Mouse (Mus musculus): ENCODE results near the gene Fam219a. TPM values are rescaled to one million over a fixed set of nuclear protein-coding genes. Genes with fewer than 3 reads are reported as not detected.

Gene Fam219a
- polyA plus RNA-seq, 1 experiment = 147 TPM

GRCm38 (mm10) chr4:41568239-41568638 is 1.1 kb downstream of the Fam219a start:
- Histone ChIP-seq H3K4me3 (replicated peaks; ENCODE audit: insufficient read depth, low read depth, low read length) (peak overlapping the region; percentile 75), H3K27me3 (ENCODE audit: control insufficient read depth, insufficient read depth, low read length) (no peaks in the 10 kb centered on the region), H3K27ac (ENCODE audit: insufficient read depth, low read length) (peak overlapping the region; percentile 76), H3K4me1 (ENCODE audit: control insufficient read depth, insufficient read depth, low read length) (peaks cover 15% of the 10 kb centered on the region)
- under 1% methylated on average over 19 of the region's 19 CpGs for WGBS
- DNase-seq = peak; percentile 78 to 82
- TF ChIP-seq CTCF (IDR thresholded peaks at IDR 0.05; ENCODE audit: borderline replicate concordance, insufficient read depth, low read depth, low read length) (no peak), POLR2A (IDR thresholded peaks at IDR 0.05; ENCODE audit: borderline replicate concordance, insufficient read depth, low read length) (peak; percentile 27; the same call in 1 of the 2 replicates)

- 34% methylated on average over 3 of the region's 3 CpGs for WGBS
- H3K4me1 ChIP-seq (ENCODE audit: control insufficient read depth, insufficient read depth, low read length) = peaks cover 15% of the 10 kb centered on the region
- no peak overlapping the region for H3K4me3 ChIP-seq (replicated peaks; ENCODE audit: insufficient read depth, low read depth, low read length)
- H3K27me3 ChIP-seq (ENCODE audit: control insufficient read depth, insufficient read depth, low read length) = no peaks in the 10 kb centered on the region
- no peak overlapping the region for H3K27ac ChIP-seq (ENCODE audit: insufficient read depth, low read length)
- DNase-seq = no peak
- TF ChIP-seq CTCF (IDR thresholded peaks at IDR 0.05; ENCODE audit: borderline replicate concordance, insufficient read depth, low read depth, low read length) = no peak
- no peak for TF ChIP-seq POLR2A (IDR thresholded peaks at IDR 0.05; ENCODE audit: borderline replicate concordance, insufficient read depth, low read length)
These were observed 3.2 kb downstream of the Fam219a start for GRCm38 (mm10) chr4:41566123-41566522.

- 85% methylated on average over 5 of the region's 5 CpGs for WGBS
- no peaks in the 10 kb centered on the region for H3K27me3 ChIP-seq (ENCODE audit: control insufficient read depth, insufficient read depth, low read length)
- no peak for DNase-seq
- H3K27ac ChIP-seq (ENCODE audit: insufficient read depth, low read length) = no peak overlapping the region
- no peak overlapping the region for H3K4me3 ChIP-seq (replicated peaks; ENCODE audit: insufficient read depth, low read depth, low read length)
- no peak for TF ChIP-seq POLR2A (IDR thresholded peaks at IDR 0.05; ENCODE audit: borderline replicate concordance, insufficient read depth, low read length)
- TF ChIP-seq CTCF (IDR thresholded peaks at IDR 0.05; ENCODE audit: borderline replicate concordance, insufficient read depth, low read depth, low read length) = no peak
- H3K4me1 ChIP-seq (ENCODE audit: control insufficient read depth, insufficient read depth, low read length) = peaks cover 19% of the 10 kb centered on the region
These were observed 6.0 kb downstream of the Fam219a start for GRCm38 (mm10) chr4:41563297-41563696.

- Histone ChIP-seq H3K27me3 (ENCODE audit: control insufficient read depth, insufficient read depth, low read length) (no peaks in the 10 kb centered on the region), H3K4me3 (replicated peaks; ENCODE audit: insufficient read depth, low read depth, low read length) (no peak overlapping the region), H3K4me1 (ENCODE audit: control insufficient read depth, insufficient read depth, low read length) (peaks cover 29% of the 10 kb centered on the region), H3K27ac (ENCODE audit: insufficient read depth, low read length) (no peak overlapping the region)
- TF ChIP-seq CTCF (IDR thresholded peaks at IDR 0.05; ENCODE audit: borderline replicate concordance, insufficient read depth, low read depth, low read length) (no peak), POLR2A (IDR thresholded peaks at IDR 0.05; ENCODE audit: borderline replicate concordance, insufficient read depth, low read length) (no peak)
- no peak for DNase-seq
- WGBS = 71% methylated on average over 3 of the region's 3 CpGs
These were observed 12.2 kb downstream of the Fam219a start for GRCm38 (mm10) chr4:41557092-41557491.

GRCm38 (mm10) chr4:41556311-41556953 is 12.9 kb downstream of the Fam219a start:
- 17% methylated on average over 5 of the region's 5 CpGs for WGBS
- H3K4me3 ChIP-seq (replicated peaks; ENCODE audit: insufficient read depth, low read depth, low read length) = no peak overlapping the region
- H3K27ac ChIP-seq (ENCODE audit: insufficient read depth, low read length) = no peak overlapping the region
- DNase-seq = no peak
- H3K4me1 ChIP-seq (ENCODE audit: control insufficient read depth, insufficient read depth, low read length) = peaks cover 29% of the 10 kb centered on the region
- TF ChIP-seq CTCF (IDR thresholded peaks at IDR 0.05; ENCODE audit: borderline replicate concordance, insufficient read depth, low read depth, low read length) (no peak), POLR2A (IDR thresholded peaks at IDR 0.05; ENCODE audit: borderline replicate concordance, insufficient read depth, low read length) (no peak)
- H3K27me3 ChIP-seq (ENCODE audit: control insufficient read depth, insufficient read depth, low read length) = no peaks in the 10 kb centered on the region

- no peak overlapping the region for H3K4me3 ChIP-seq (replicated peaks; ENCODE audit: insufficient read depth, low read depth, low read length)
- DNase-seq = peak; percentile 39 to 47
- H3K4me1 ChIP-seq (ENCODE audit: control insufficient read depth, insufficient read depth, low read length) = peaks cover 29% of the 10 kb centered on the region
- no peak for TF ChIP-seq CTCF (IDR thresholded peaks at IDR 0.05; ENCODE audit: borderline replicate concordance, insufficient read depth, low read depth, low read length)
- no peak for TF ChIP-seq POLR2A (IDR thresholded peaks at IDR 0.05; ENCODE audit: borderline replicate concordance, insufficient read depth, low read length)
- WGBS = 42% methylated on average over 14 of the region's 14 CpGs
- peak overlapping the region; percentile 38; the same call in 1 of the 2 replicates for H3K27ac ChIP-seq (ENCODE audit: insufficient read depth, low read length)
- H3K27me3 ChIP-seq (ENCODE audit: control insufficient read depth, insufficient read depth, low read length) = no peaks in the 10 kb centered on the region
These were observed 14.2 kb downstream of the Fam219a start for GRCm38 (mm10) chr4:41554994-41555663.

- TF ChIP-seq CTCF (IDR thresholded peaks at IDR 0.05; ENCODE audit: borderline replicate concordance, insufficient read depth, low read depth, low read length) (no peak), POLR2A (IDR thresholded peaks at IDR 0.05; ENCODE audit: borderline replicate concordance, insufficient read depth, low read length) (no peak)
- Histone ChIP-seq H3K4me1 (ENCODE audit: control insufficient read depth, insufficient read depth, low read length) (peaks cover 24% of the 10 kb centered on the region), H3K27ac (ENCODE audit: insufficient read depth, low read length) (no peak overlapping the region), H3K4me3 (replicated peaks; ENCODE audit: insufficient read depth, low read depth, low read length) (no peak overlapping the region), H3K27me3 (ENCODE audit: control insufficient read depth, insufficient read depth, low read length) (no peaks in the 10 kb centered on the region)
- no peak for DNase-seq
- 84% methylated on average over 11 of the region's 11 CpGs for WGBS
These were observed 16.2 kb downstream of the Fam219a start for GRCm38 (mm10) chr4:41553116-41553515.

- H3K27ac ChIP-seq (ENCODE audit: insufficient read depth, low read length) = no peak overlapping the region
- H3K4me3 ChIP-seq (replicated peaks; ENCODE audit: insufficient read depth, low read depth, low read length) = no peak overlapping the region
- WGBS = 50% methylated on average over 6 of the region's 6 CpGs
- peak; percentile 69; the same call in 1 of the 2 replicates for TF ChIP-seq CTCF (IDR thresholded peaks at IDR 0.05; ENCODE audit: borderline replicate concordance, insufficient read depth, low read depth, low read length)
- TF ChIP-seq POLR2A (IDR thresholded peaks at IDR 0.05; ENCODE audit: borderline replicate concordance, insufficient read depth, low read length) = no peak
- peak; percentile 37 to 65 for DNase-seq
- peaks cover 22% of the 10 kb centered on the region for H3K4me1 ChIP-seq (ENCODE audit: control insufficient read depth, insufficient read depth, low read length)
- H3K27me3 ChIP-seq (ENCODE audit: control insufficient read depth, insufficient read depth, low read length) = no peaks in the 10 kb centered on the region
These were observed 16.8 kb downstream of the Fam219a start for GRCm38 (mm10) chr4:41552529-41552928.

All from cerebellum, adult 2 months (tissue).